Mouse (Mus musculus) thymus, adult 18-20 months (tissue): ENCODE data around the gene Hoxa4.

ENCODE experiments used
- DNase-seq, 2 experiments: peaks; one replicate each; pipeline ENCODE4 v3.0.0; 2022; ENCODE audit warnings: mixed read lengths in 2 of 2

Gene Hoxa4

DNA sequence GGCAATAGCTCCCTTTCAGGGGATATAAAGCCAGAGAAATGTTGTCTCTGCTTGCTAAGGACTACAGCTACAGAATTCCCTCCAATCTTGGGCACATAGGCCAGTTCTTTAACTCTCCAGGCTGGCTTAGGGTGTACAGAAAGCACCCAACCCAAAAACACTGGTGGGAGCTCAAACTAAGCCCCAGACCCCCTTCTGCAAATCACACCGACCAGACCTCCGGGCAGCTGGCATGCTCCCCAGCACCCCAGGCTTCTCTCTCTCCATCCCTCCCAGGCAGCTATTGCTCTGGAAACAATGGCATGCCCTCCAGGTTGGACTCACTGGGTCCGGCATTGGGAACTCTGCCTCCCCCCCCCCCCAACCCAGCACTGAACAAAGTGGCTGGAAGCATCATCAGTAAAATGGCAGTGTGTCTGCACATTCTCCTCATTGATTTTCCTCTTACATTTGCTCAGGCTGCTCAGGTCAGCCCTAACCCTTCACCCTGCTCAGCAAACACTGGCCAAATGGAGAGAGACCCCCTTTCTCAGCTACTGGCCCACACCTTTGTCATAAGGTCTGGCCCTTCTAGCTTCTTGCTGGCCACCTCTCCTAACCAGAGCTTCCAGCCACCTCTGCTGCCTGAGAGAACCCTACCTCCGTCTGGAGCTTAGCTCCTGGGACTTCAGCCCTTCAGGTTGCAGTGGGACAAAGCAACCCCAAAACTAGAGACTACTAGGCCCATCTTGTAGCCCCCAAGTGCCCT is 12.5 kb downstream of the Hoxa4 start:
- no peak for DNase-seq

DNA sequence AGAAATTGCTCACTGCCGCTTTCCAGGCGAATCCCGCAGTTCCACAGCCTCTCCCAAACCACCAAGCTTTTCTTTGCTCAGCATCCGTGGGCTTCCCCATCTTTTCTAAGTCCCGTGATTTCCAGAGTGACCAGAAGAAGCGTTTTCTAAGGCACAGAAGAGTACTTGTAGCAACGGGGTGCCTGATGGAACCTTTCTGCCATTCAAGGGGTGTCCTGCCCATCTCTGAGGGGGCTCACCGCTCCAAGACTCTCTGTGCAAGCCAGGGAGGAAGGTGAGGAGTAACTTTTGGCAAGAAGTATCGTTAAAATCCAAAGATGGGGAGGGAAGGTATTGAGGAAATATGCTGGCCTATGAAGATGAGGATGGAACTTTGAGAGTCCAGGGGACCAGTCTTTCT is 13.7 kb downstream of the Hoxa4 start:
- no peak for DNase-seq

DNA sequence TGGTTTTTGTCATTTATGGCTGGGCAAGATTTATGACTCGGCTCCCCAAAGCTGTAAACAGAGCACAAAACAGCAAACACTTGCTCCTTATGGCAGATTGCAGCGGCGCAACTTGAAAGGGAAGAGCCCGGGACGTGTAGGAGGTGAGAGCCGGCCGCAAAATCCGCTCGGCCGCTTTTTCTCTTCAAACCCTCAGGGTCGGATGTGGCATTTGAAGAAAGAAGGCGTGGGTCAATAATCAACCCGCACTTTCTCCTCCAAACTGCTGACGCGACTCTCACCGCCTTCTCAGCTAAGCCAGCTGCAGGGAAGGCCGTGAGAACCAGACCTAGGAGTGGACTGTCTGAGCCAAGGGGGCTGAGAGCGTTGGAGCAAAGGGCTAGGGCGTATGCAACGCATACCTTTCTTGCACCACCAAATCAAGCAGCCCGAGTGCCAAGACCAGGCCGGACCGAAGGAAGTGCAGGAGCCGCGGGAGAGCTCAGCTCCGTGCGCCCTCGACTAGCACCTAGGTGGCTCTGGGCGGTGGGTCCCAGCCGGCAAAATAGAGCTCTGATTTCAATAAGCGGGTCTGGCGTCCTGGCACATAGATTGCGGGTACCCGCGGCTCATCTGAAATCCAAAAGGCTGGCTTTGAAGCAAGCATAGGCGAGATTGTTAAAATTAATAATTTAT is 14.4 kb downstream of the Hoxa4 start, which contains the start of gene 5730596B20Rik:
TSS of gene 5730596B20Rik (plus strand) at position 438 of the 675 bp plus-strand sequence.
- DNase-seq: no peak

DNA sequence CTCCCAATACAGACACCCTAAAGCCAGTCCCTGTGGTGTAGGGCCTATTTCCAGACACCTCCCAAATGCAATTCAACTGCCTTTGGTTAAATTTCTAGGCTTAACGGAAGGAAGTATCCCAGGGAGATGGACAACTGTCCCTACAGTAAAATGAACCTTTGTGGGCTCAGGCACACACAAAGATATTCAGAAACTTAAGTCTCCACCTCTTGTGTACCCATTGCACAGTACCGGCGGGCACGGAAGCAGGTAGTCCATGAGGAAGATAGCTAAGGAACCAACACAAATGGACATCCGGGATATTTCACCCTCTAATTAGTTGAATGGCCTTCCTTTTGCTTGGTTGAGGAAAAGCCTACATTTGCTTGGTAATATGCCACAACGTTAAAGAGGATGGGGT is 15.2 kb downstream of the Hoxa4 start:
- no peak for DNase-seq

DNA sequence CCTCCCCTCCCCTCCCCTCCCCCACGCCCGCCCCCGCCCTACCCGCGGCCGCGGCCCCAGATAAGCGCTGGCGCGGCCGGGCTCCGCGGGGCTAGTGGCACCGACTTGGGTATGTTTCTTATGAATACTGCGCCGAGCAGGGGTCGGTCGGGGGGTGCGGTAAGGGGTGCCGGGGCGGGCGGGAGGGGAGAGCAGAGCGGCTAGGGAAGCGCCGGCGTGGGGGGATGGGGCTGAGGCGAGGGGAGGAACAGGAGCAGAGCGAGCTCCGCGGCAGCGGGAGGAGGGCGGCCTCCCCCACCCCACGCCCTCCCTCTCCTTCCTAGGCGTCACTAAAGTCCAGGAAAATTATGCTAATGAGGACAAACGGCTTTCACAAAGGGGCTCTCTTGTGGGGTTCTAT is 15.7 kb downstream of the Hoxa4 start:
- no peak for DNase-seq

DNA sequence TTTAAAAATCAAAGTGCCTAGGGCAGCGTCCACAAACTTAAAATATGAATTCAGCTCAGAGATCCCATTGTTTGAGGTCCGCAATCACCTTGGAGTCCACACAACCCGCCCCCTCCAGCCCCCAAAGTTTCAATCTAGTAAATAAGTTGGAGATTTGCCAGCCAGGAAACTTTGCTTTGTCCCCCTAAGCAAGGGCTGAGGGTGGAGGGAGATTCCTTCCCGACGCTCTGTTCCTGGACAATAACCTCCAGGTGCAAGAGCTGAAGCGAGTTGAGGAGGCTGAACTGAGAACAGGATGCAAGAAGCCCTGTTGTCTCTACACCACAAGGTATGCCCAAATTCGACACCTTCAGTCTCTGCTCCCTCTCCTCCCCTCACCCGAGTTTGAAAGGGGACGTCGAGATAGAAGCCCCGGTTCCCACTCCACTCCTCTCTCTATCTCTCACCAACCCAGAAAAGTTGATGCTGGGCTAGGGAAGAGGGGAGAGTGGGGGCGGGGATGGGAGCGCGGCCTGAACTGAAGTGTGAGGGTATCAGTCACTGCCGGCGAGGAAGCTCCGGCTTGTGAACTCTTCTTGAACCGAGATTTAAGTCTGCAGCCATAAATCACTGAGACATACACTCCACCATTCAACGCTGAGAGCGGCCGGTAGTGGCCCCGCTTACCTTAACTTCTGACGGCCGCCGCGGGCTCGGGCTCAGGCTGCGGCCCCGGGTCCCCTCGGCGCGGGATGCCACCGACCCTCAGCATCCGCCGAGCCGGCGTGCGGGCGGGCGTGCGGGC is 16.4 kb downstream of the Hoxa4 start:
- DNase-seq: no peak

DNA sequence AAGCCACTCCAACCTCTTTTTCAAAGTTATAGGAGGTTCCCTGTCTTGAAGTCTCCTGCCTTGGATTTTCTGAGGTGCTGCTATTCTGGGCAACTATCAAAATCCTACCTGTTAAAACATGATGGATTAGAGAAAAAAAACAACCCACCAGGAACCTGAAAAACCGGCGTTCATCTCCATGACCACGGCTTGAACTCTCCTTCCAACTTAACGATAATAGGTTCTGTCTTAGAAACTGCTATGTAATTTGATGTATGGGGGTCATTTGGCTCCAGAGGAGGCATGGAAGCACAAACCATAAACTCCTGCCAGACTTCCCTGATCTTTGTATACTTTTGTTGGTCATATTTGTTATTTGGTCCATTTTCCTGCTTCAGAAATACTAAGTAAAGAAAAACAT is 17.9 kb downstream of the Hoxa4 start:
- no peak for DNase-seq

DNA sequence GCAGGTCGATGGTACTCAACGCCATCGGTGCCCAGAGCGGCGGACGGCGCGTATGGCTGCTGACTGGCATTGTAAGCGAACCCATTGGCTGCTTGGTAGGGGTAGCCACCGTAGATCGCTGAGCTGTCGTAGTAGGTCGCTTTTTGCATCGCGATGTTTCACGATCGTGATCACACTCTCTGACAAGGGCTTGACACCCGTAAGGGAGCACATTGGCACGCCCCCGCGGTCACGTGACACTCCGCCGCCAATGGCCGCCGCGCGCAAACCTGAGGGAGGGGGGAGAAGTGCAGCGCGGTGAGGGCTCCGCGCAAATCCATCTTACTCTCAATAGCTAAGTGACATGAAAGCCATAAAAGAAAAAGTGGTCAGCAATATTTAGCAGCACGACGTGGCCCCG is 19.1 kb downstream of the Hoxa4 start:
- no peak for DNase-seq

DNA sequence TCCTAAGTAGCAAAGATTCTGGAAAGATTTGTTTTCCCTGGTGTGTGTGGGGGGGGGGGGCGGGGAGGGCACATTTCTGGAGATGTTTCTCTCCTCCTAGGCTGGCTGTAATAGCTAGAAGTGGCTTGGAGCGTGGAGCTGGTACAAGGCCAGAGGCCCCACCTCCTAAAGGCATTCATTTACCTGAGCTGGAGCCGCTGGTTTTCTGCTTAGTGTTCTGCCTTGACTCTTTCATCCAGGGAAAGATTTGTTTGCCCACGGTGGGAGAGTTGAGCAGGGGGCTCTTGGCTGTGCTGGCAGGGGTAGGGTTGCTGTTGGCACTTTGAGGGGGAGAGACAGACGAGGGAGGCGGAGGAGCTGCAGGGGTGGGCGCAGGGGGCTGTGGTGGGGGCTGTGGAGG is 19.6 kb downstream of the Hoxa4 start:
- no peak for DNase-seq

DNA sequence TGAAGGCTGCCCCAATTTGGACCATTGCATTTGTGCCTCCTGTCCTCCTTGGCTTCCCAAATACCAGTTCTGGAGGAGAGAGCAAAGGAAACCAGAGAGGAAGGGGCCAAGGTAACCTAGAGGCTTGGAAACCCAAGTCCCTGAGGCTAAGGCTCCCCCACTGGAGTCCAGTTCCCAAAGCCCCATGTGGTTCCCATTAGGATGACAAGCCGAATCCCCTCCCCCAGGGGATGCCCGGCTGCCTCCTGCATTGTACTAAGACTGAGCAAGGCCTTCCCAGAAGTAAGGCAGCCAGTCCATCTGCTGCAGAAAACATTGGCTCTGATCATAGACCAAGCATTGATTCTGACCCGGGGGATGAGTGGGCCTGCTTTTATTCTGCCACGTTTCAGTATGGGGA is 20.2 kb downstream of the Hoxa4 start:
- no peak for DNase-seq

DNA sequence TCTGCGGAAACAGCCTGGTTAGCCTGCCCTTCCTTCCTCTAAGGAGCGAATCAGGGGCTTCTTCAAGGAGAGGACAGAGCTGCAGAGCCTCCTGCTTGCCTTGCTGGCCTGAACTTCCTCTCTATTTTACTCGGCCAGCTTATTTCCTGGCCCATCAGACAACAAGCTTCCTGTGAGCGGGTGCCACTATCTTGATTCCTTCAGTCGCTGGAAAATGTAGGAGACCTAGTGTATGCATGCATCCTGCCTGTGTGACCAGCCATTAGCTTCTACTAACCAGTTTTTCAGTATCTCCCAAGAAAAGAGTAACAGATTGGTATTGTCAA is 20.7 kb downstream of the Hoxa4 start:
- no peak for DNase-seq

DNA sequence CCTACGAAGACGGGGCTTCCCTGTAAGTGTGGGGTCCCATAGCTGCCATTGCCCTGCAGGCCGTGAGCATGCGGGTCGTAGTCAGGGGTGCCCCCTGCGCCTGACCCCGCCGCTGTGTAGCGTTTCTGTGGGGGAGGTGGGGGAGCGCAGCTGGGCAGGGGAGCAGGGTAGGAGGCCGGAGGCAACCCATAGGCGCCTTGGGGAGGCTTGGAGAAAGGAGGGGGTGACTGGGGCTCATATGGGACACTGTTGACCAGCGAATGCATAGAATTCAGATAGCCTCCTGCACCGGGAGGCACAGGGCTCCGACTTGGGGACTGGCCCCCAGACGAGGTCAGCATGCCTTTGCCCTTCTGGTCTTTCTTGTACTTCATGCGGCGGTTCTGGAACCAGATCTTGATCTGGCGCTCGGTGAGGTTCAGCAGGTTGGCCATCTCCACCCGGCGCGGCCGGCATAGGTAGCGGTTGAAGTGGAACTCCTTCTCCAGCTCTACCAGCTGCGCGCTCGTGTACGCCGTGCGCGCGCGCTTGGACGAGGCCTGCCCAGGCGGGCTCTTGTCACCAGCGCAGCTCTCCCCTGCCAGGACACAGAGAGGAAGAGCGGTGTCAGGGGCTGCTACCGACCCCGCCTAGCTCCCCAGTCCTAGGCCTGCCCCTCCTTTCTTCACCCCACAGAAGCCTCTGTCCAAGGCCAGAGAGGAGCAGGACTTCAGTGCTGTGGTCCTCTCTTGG is 21.2 kb downstream of the Hoxa4 start:
- DNase-seq: no peak

DNA sequence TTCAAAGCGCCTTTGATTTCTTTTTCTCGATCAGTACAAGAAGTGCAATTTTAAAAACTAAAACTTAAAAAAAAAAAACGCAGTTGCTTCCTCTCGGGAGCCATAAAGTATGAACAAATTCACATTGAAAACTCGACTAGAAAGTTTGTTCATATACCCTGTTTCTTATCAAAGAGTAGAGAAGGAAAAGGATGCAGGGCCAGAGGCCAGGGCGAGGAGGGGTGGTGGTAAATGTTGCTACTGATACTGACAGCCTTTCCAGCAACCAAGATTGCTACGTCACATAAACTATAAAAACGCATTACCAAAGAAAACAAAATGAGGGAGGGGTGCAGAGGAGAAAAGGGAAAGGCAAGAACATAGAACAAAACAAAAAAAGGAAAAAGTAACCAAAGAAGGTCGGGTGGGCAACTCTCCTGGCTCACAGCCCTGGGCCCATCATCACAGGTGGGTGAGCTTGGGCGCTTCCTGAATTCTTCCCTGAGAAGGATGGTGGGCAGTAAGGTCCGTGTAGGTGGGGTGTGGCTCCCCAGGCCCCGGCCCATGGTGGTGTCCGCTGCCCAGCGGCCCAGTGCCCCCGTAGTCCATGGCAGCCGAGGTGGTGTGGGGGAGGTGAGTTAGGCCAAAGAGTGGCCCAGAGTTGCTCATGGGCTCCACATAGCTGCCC is 21.9 kb downstream of the Hoxa4 start:
- no peak for DNase-seq

DNA sequence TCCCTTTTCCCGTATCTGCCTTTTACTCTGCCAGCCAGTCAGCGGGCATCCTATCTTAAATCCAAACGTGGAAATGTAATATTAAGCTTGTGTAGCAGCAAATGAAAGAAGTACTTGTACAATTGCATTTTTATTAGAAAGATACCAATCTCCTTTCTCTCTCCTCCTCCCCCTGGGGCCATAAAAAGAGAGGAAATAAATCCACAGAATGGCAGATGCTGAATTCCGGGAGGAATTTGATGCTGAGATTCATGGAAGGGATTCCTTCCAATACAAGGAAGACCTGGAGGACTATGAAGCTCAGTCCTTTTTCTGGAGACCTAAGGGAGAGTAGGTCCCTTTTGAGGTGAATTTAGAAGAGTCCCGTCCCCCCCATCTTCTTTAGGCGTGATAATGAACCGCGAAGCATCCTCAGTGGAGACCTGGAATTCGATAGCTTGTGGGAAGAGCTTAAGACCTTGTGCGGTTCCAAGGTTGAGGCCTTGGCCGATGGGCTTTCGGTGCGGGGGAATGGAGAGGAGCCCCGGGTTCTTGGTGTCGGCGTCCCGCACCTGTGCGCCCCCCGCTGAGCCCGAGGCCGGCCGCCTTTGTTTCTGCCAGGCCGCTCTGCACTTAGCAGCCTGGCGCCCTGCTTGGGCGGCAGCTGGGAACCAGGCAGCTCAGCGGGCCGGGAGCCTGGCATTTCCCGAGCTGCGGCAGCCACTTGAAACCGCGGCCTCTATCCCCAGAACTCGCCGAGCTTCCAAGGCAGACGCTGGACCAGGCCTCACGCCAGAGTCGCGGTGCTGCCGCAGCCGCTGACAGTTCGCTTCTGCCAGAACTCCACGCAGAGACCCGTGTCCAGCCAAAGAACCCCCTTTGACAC is 23.1 kb downstream of the Hoxa4 start:
- no peak for DNase-seq

DNA sequence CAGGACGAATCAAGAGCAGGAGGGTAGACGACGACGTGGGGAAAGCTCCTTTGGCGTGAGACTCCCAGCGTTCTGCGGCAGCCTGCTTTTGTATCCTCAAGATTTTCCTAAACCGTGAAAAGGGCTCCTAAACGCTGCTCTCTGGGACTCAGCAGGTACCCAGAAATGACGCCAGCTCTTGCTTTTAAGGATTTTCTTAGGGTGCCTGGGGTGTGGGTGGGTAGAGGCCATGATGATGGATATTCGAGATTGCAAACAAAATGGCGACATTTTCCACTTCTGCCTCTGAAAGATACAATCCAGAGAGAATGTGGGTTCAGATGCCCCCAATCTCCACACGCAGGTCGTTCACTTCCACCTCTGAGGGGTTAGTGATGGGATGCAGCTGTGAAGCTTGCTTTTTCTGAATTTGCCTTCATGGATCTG is 23.8 kb downstream of the Hoxa4 start:
- no peak for DNase-seq

DNA sequence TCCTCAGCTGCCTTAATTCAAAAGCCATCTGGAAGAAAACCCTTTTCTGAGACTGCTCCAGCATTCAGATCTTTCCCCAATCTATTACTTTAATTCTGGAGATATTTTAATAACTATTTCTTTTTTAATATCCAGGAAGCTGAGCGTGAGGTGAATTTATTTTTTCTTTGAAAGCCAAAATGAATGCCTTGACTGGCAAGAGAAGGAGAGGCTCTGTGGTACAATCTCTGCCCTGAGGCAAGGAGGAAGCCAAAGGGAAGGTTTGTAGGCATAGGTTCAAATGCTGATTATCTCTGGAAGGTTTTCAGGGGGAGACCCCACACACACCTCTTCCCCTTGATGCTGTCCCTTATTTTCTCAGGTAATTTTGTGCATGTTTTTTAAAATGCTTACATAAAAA is 24.4 kb downstream of the Hoxa4 start:
- DNase-seq: no peak

DNA sequence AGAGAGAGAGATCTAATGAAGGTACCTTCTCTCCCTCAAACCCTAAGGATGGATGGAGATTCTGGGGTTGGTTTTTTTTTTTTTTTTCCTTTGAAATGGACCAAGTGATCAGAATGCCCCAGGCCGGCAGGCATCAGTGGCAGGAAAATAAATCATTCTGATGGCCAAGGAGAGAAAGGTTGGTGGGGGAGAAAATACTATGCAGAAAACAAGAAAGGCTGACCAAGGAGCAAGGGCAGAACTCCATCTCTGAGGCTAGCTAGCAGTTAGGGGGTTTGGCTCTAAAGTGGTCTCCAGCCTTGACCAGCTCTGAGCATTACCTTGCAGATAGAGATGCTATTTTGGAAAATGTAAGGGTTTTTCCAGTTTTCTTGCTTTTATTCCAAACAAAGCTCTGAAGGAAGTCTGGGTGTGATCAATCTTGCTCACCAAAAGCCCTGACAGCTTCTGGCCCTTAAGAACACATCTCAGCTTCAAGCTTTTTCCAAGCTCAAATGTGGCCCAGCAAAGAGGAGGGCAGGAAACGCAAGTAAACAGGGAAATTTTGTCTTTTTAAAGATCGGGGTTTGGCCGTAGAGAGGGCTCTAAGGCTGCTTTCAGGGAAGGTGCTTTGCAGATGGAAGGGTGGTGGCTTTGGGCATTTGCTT is 25.0 kb downstream of the Hoxa4 start:
- no peak for DNase-seq

DNA sequence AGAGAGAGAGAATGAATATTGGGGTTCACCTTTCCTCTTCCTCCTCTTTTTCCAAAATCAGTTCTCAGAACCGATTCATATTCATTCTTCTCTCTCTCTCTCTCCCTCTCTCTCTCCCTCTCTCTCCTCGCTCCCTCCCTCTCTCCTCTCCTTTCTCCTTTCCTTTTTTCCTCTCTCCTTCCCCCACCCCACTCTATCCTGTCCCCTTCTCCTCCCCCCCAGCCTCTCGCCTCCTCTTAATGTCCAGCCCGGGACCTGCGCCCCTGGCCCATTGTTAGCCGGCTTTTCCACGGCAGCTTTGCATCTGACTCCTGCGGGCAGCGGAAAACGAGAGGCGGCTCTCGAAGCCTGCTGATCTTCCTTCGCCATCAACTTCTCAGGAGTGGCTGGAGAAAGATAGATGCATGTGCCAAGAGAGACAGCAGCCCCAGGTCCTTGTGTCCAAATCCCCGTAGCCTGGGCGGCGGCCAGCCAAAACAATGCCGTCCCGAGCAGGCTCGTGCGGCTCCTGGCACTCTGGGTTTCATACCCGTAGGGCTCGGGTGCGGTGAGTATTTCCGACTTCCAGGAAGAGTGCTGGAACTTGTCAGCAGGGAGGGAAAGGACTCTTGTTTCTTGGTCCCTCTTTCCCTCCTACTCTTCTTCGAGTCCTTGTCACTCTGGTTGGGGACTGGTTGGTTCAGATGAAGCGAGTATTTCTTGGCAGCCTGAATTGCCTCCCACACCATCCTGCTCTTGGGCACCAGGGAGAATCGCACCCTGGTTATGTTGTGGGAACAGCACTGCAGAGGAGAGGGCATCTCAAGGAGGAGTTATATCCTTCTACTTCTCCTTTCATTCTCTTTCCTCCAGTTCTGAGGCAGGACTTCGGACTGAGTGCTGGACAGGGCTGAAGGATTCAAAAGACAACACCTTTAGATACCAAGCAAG is 25.8 kb downstream of the Hoxa4 start:
- no peak for DNase-seq

DNA sequence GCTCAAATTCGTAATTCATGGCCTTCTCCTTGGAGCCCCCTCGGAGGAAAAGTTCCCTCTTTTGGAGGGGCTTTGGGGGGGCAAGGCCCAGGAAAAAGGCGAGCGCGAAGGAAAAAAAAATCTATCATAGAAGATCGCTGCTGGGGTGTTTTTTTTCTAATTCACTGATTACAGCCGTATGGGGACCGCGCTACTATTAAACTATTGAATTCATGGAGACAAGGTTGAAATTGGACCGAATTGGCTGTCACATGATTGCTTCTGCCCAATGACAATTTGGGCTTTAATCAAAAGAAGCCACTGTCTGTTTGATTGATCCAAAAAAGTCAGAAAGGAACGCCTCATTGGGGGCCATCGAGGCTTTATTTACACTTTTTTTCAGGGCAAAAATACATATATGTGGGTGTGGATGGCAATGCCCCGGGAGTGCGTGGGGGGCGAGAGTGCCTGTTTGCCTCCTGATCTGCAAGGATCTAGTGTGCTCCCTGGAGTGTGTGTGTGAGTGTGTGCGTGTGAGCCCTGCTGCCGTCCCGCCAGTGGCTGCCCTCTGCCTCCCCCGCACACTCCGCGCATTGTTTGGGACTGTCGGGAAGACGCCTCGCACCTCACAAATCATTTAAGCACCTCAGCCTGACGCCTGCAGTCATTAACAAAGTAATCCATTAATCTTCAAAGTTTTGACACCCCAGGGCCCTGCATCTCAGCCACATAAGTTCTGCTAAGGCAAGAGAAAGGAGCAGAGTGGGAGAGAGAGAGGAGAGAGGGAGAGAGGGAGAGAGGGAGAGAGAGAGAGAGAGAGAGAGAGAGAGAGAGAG is 26.7 kb downstream of the Hoxa4 start, which contains the start of gene Hoxa2:
TSS of gene Hoxa2 (minus strand) at position 206 of the 815 bp plus-strand sequence.
- no peak for DNase-seq
